Mouse (Mus musculus) left cerebral cortex, postnatal 14 days (tissue): ENCODE measurements at regions not wholly inside any gene's neighbourhood (a gene's known extent, or its start where the extent isn't known, plus 50 kb on each side); places are given as distances from the start of the nearest gene placed in this dataset.
A peak's percentile ranks its signal among the peaks of the same experiment; 100 is the strongest.
"Not testable (repeated sequence)": the region's sequence is repeated elsewhere in the genome, so short reads cannot be mapped to it uniquely, and the experiment has no call there.

Experiments
- DNase-seq, 2 experiments: peaks; one replicate each; pipeline ENCODE4 v3.0.0; 2021 to 2022; ENCODE audit warnings: low spot score in 2 of 2, mixed read lengths in 1 of 2
- intact Hi-C: fragments of 180-260 bp; cut with DNase I; formaldehyde crosslinking; loops from one replicate; pipeline ENCODE4 v1.15.1; 2025

- intact Hi-C loops, result no loop called here
Observed at GRCm38 (mm10) chr6:70517932-70518331, 274.1 kb downstream of the Rpia start.

GRCm38 (mm10) chr6:70468623-70469479 lies 323.2 kb downstream of the Rpia start:
- intact Hi-C loops, result no loop called here
- DNase-seq, result no peak

More at GRCm38 (mm10) chr6:70517932-70518331, 274.1 kb downstream of the Rpia start:
- DNase-seq, result no peak

- intact Hi-C loops, result no loop called here
- DNase-seq, result no peak
Observed at GRCm38 (mm10) chr6:70457279-70457678, 334.8 kb downstream of the Rpia start.

GRCm38 (mm10) chr6:70434739-70435138 lies 357.3 kb downstream of the Rpia start:
- intact Hi-C loops, DNase-seq: not testable (repeated sequence)

- DNase-seq, result peak; percentile 4 to 19
- intact Hi-C loops, result not testable (repeated sequence)
Observed at GRCm38 (mm10) chr6:70406290-70406689, 385.7 kb downstream of the Rpia start.

GRCm38 (mm10) chr6:70389850-70390249 lies 402.2 kb downstream of the Rpia start:
- intact Hi-C loops, DNase-seq: not testable (repeated sequence)

GRCm38 (mm10) chr6:70386396-70386795 lies 405.6 kb downstream of the Rpia start:
- intact Hi-C loops, result not testable (repeated sequence)
- peak; percentile 16 to 36 for DNase-seq

GRCm38 (mm10) chr6:70379339-70379738 lies 412.7 kb downstream of the Rpia start:
- DNase-seq, intact Hi-C loops: not testable (repeated sequence)

- DNase-seq, intact Hi-C loops: not testable (repeated sequence)
Observed at GRCm38 (mm10) chr6:70371821-70372220, 420.2 kb downstream of the Rpia start.

- no peak for DNase-seq
- intact Hi-C loops, result no loop called here
Observed at GRCm38 (mm10) chr6:70356303-70356702, 435.7 kb downstream of the Rpia start.

- intact Hi-C loops, result no loop called here
- peak in 1 of 2 experiments; percentile 7 for DNase-seq
Observed at GRCm38 (mm10) chr6:70342147-70342546, 449.9 kb downstream of the Rpia start.

GRCm38 (mm10) chr6:70340691-70341090 lies 451.3 kb downstream of the Rpia start:
- DNase-seq, intact Hi-C loops: not testable (repeated sequence)

GRCm38 (mm10) chr6:70315318-70315717 lies 476.7 kb downstream of the Rpia start:
- intact Hi-C loops, result no loop called here
- DNase-seq, result no peak

- intact Hi-C loops, result not testable (repeated sequence)
Observed at GRCm38 (mm10) chr6:70314667-70315066, 477.4 kb downstream of the Rpia start.

GRCm38 (mm10) chr6:70301100-70301499 lies 490.9 kb downstream of the Rpia start:
- intact Hi-C loops, result loop anchor here (10.0 kb wide), 1 partner anchor 186 kb away; no protein-coding TSS in a partner anchor
- not testable (repeated sequence) for DNase-seq

More at GRCm38 (mm10) chr6:70314667-70315066, 477.4 kb downstream of the Rpia start:
- DNase-seq, result peak; percentile 11 to 12

GRCm38 (mm10) chr6:70260227-70260626 lies 531.8 kb downstream of the Rpia start:
- intact Hi-C loops, result not testable (repeated sequence)
- DNase-seq, result peak in 1 of 2 experiments; percentile 3

GRCm38 (mm10) chr6:70240167-70240566 lies 551.9 kb downstream of the Rpia start:
- intact Hi-C loops, result not testable (repeated sequence)
- DNase-seq, result peak in 1 of 2 experiments; percentile 16

- intact Hi-C loops, result no loop called here
- no peak for DNase-seq
Observed at GRCm38 (mm10) chr6:70227166-70227565, 564.9 kb downstream of the Rpia start.

GRCm38 (mm10) chr6:70216632-70217031 lies 575.4 kb downstream of the Rpia start:
- intact Hi-C loops, result not testable (repeated sequence)

GRCm38 (mm10) chr6:70215781-70216180 lies 576.3 kb downstream of the Rpia start:
- intact Hi-C loops, DNase-seq: not testable (repeated sequence)

More at GRCm38 (mm10) chr6:70216632-70217031, 575.4 kb downstream of the Rpia start:
- DNase-seq, result not testable (repeated sequence)
